Mouse (Mus musculus): ENCODE data around the gene Smok2a. TPM values are rescaled to one million over a fixed set of nuclear protein-coding genes. Genes with fewer than 3 reads are reported as not detected.
"Not testable (repeated sequence)": the region's sequence is repeated elsewhere in the genome, so short reads cannot be mapped to it uniquely, and the experiment has no call there.

Smok2a gene
- total RNA-seq (2014; rRNA removed) (not detected in 2 replicates), polyA plus RNA-seq (2012; rRNA removed) (not detected in 2 replicates)

GRCm38 (mm10) chr17:13220888-13221287 is at the start of gene Smok2a:
Gene Smok2a, plus strand, starts transcription at chr17:13221188.
- Histone ChIP-seq H3K4me1 (ENCODE audit: control insufficient read depth, insufficient read depth, low read length) (no peaks in the 10 kb centered on the region), H3K79me2 (ENCODE audit: control insufficient read depth, insufficient read depth, low read length) (no peaks in the 10 kb centered on the region), H3K4me3 (ENCODE audit: insufficient read depth, low read depth, low read length) (no peak within 1 kb of the TSS), H3K27me3 (ENCODE audit: control insufficient read depth, insufficient read depth, low read length) (no peaks in the 10 kb centered on the region), H3K9ac (ENCODE audit: low read depth, low read length) (no peak within 1 kb of the TSS), H3K36me3 (ENCODE audit: control insufficient read depth, insufficient read depth, low read length) (no peaks in the 10 kb centered on the region), H3K27ac (replicated peaks; ENCODE audit: insufficient read depth, low read depth, low read length) (no peak within 1 kb of the TSS)
- DNase-seq (ENCODE audit: extremely low read depth, low read depth, low spot score): no peak
- no peak for TF ChIP-seq POLR2A (IDR thresholded peaks at IDR 0.05; ENCODE audit: extremely low read depth, insufficient read depth, low read length)
- TF ChIP-seq CTCF (IDR thresholded peaks at IDR 0.05; ENCODE audit: low read depth, low read length): no peak
- 78% methylated on average over 3 of the region's 3 CpGs for WGBS

- H3K4me1 ChIP-seq (ENCODE audit: control insufficient read depth, insufficient read depth, low read length); H3K79me2 ChIP-seq (ENCODE audit: control insufficient read depth, insufficient read depth, low read length); H3K27me3 ChIP-seq (ENCODE audit: control insufficient read depth, insufficient read depth, low read length); H3K36me3 ChIP-seq (ENCODE audit: control insufficient read depth, insufficient read depth, low read length); H3K4me3 ChIP-seq (ENCODE audit: insufficient read depth, low read depth, low read length); H3K9ac ChIP-seq (ENCODE audit: low read depth, low read length); DNase-seq (ENCODE audit: extremely low read depth, low read depth, low spot score); H3K27ac ChIP-seq (replicated peaks; ENCODE audit: insufficient read depth, low read depth, low read length): not testable (repeated sequence)
- 84% methylated on average over 6 of the region's 6 CpGs for WGBS
These were observed 47.4 kb upstream of the Smok2a start for GRCm38 (mm10) chr17:13173578-13173977.

- not testable (repeated sequence) for H3K4me1 ChIP-seq (ENCODE audit: control insufficient read depth, insufficient read depth, low read length); H3K27ac ChIP-seq (replicated peaks; ENCODE audit: insufficient read depth, low read depth, low read length); H3K9ac ChIP-seq (ENCODE audit: low read depth, low read length); H3K36me3 ChIP-seq (ENCODE audit: control insufficient read depth, insufficient read depth, low read length); H3K79me2 ChIP-seq (ENCODE audit: control insufficient read depth, insufficient read depth, low read length); H3K4me3 ChIP-seq (ENCODE audit: insufficient read depth, low read depth, low read length); H3K27me3 ChIP-seq (ENCODE audit: control insufficient read depth, insufficient read depth, low read length); DNase-seq (ENCODE audit: extremely low read depth, low read depth, low spot score)
- 29% methylated on average over 2 of the region's 3 CpGs for WGBS
These were observed 47.0 kb upstream of the Smok2a start for GRCm38 (mm10) chr17:13174029-13174428.

- H3K4me1 ChIP-seq (ENCODE audit: control insufficient read depth, insufficient read depth, low read length); DNase-seq (ENCODE audit: extremely low read depth, low read depth, low spot score); H3K4me3 ChIP-seq (ENCODE audit: insufficient read depth, low read depth, low read length); H3K27ac ChIP-seq (replicated peaks; ENCODE audit: insufficient read depth, low read depth, low read length); H3K36me3 ChIP-seq (ENCODE audit: control insufficient read depth, insufficient read depth, low read length); H3K9ac ChIP-seq (ENCODE audit: low read depth, low read length); H3K27me3 ChIP-seq (ENCODE audit: control insufficient read depth, insufficient read depth, low read length); H3K79me2 ChIP-seq (ENCODE audit: control insufficient read depth, insufficient read depth, low read length): not testable (repeated sequence)
- 42% methylated on average over 1 of the region's 1 CpGs for WGBS
These were observed 45.4 kb upstream of the Smok2a start for GRCm38 (mm10) chr17:13175609-13176008.

- not testable (repeated sequence) for H3K27ac ChIP-seq (replicated peaks; ENCODE audit: insufficient read depth, low read depth, low read length); H3K4me3 ChIP-seq (ENCODE audit: insufficient read depth, low read depth, low read length); DNase-seq (ENCODE audit: extremely low read depth, low read depth, low spot score); H3K36me3 ChIP-seq (ENCODE audit: control insufficient read depth, insufficient read depth, low read length); H3K9ac ChIP-seq (ENCODE audit: low read depth, low read length); H3K27me3 ChIP-seq (ENCODE audit: control insufficient read depth, insufficient read depth, low read length); H3K4me1 ChIP-seq (ENCODE audit: control insufficient read depth, insufficient read depth, low read length); H3K79me2 ChIP-seq (ENCODE audit: control insufficient read depth, insufficient read depth, low read length)
- 61% methylated on average over 1 of the region's 1 CpGs for WGBS
These were observed 43.2 kb upstream of the Smok2a start for GRCm38 (mm10) chr17:13177796-13178195.

GRCm38 (mm10) chr17:13179021-13179420 is 42.0 kb upstream of the Smok2a start:
- not testable (repeated sequence) for DNase-seq (ENCODE audit: extremely low read depth, low read depth, low spot score); H3K36me3 ChIP-seq (ENCODE audit: control insufficient read depth, insufficient read depth, low read length); H3K4me1 ChIP-seq (ENCODE audit: control insufficient read depth, insufficient read depth, low read length); H3K79me2 ChIP-seq (ENCODE audit: control insufficient read depth, insufficient read depth, low read length); H3K27me3 ChIP-seq (ENCODE audit: control insufficient read depth, insufficient read depth, low read length); H3K4me3 ChIP-seq (ENCODE audit: insufficient read depth, low read depth, low read length); H3K27ac ChIP-seq (replicated peaks; ENCODE audit: insufficient read depth, low read depth, low read length); H3K9ac ChIP-seq (ENCODE audit: low read depth, low read length)
- 84% methylated on average over 4 of the region's 4 CpGs for WGBS

GRCm38 (mm10) chr17:13180491-13180890 is 40.5 kb upstream of the Smok2a start:
- not testable (repeated sequence) for H3K36me3 ChIP-seq (ENCODE audit: control insufficient read depth, insufficient read depth, low read length); H3K4me3 ChIP-seq (ENCODE audit: insufficient read depth, low read depth, low read length); H3K27me3 ChIP-seq (ENCODE audit: control insufficient read depth, insufficient read depth, low read length); DNase-seq (ENCODE audit: extremely low read depth, low read depth, low spot score); H3K27ac ChIP-seq (replicated peaks; ENCODE audit: insufficient read depth, low read depth, low read length); H3K79me2 ChIP-seq (ENCODE audit: control insufficient read depth, insufficient read depth, low read length); H3K4me1 ChIP-seq (ENCODE audit: control insufficient read depth, insufficient read depth, low read length); H3K9ac ChIP-seq (ENCODE audit: low read depth, low read length)
- WGBS: 86% methylated on average over 5 of the region's 5 CpGs

GRCm38 (mm10) chr17:13182712-13183111 is 38.3 kb upstream of the Smok2a start:
- not testable (repeated sequence) for H3K4me3 ChIP-seq (ENCODE audit: insufficient read depth, low read depth, low read length); H3K79me2 ChIP-seq (ENCODE audit: control insufficient read depth, insufficient read depth, low read length); H3K9ac ChIP-seq (ENCODE audit: low read depth, low read length); H3K27me3 ChIP-seq (ENCODE audit: control insufficient read depth, insufficient read depth, low read length); H3K36me3 ChIP-seq (ENCODE audit: control insufficient read depth, insufficient read depth, low read length); DNase-seq (ENCODE audit: extremely low read depth, low read depth, low spot score); H3K4me1 ChIP-seq (ENCODE audit: control insufficient read depth, insufficient read depth, low read length); H3K27ac ChIP-seq (replicated peaks; ENCODE audit: insufficient read depth, low read depth, low read length)
- 60% methylated on average over 3 of the region's 4 CpGs for WGBS

- 86% methylated on average over 5 of the region's 5 CpGs for WGBS
These were observed 36.5 kb upstream of the Smok2a start for GRCm38 (mm10) chr17:13184514-13184913.

More at GRCm38 (mm10) chr17:13184514-13184913, 36.5 kb upstream of the Smok2a start:
- not testable (repeated sequence) for H3K27ac ChIP-seq (replicated peaks; ENCODE audit: insufficient read depth, low read depth, low read length); H3K27me3 ChIP-seq (ENCODE audit: control insufficient read depth, insufficient read depth, low read length); H3K36me3 ChIP-seq (ENCODE audit: control insufficient read depth, insufficient read depth, low read length); H3K79me2 ChIP-seq (ENCODE audit: control insufficient read depth, insufficient read depth, low read length); H3K4me3 ChIP-seq (ENCODE audit: insufficient read depth, low read depth, low read length); H3K9ac ChIP-seq (ENCODE audit: low read depth, low read length); H3K4me1 ChIP-seq (ENCODE audit: control insufficient read depth, insufficient read depth, low read length); DNase-seq (ENCODE audit: extremely low read depth, low read depth, low spot score)
